Mouse (Mus musculus) hindbrain, embryonic 12.5 days (tissue): ENCODE measurements around the gene Ier2. TPM values are rescaled to one million over a fixed set of nuclear protein-coding genes. Genes with fewer than 3 reads are reported as not detected.

Source experiments
- ATAC-seq: fragments of 200-750 bp; cut with Nextera tagmentation; 2 replicates; pipeline ENCODE4 v1.8.0; 2017; ENCODE audit warnings: moderate TSS enrichment; ENCODE audit not compliant: low FRiP score
- H3K27ac ChIP-seq: fragments of 300-500 bp; sonication (generic); 2 replicates; pipeline ENCODE4 v1.5.1; 2016; ENCODE audit warnings: mild to moderate bottlenecking
- H3K27me3 ChIP-seq: fragments of 300-500 bp; sonication (generic); 2 replicates; pipeline ENCODE4 v1.6.1; 2016; ENCODE audit warnings: mild to moderate bottlenecking
- H3K36me3 ChIP-seq: fragments of 300-500 bp; sonication (generic); 2 replicates; pipeline ENCODE4 v1.6.1; 2016; ENCODE audit warnings: mild to moderate bottlenecking
- H3K4me1 ChIP-seq: fragments of 300-500 bp; sonication (generic); 2 replicates; pipeline ENCODE4 v1.6.1; 2016
- H3K4me2 ChIP-seq: fragments of 300-500 bp; sonication (generic); replicated peaks from 2 replicates; pipeline ENCODE4 v1.6.1; 2016; ENCODE audit warnings: mild to moderate bottlenecking
- H3K4me3 ChIP-seq: fragments of 300-500 bp; sonication (generic); 2 replicates; pipeline ENCODE4 v1.5.1; 2016; ENCODE audit warnings: mild to moderate bottlenecking
- H3K9ac ChIP-seq: fragments of 300-500 bp; sonication (generic); 2 replicates; pipeline ENCODE4 v1.6.1; 2016; ENCODE audit warnings: mild to moderate bottlenecking, moderate library complexity
- H3K9me3 ChIP-seq: fragments of 300-500 bp; sonication (generic); replicated peaks from 2 replicates; pipeline ENCODE4 v1.6.1; 2016; ENCODE audit warnings: mild to moderate bottlenecking
- WGBS: fragments of 180-500 bp; shearing (Covaris S2); methylation state at CpG from one replicate; pipeline ENCODE4 v1.1.7; 2016; 5-methylcytosine and 5-hydroxymethylcytosine counted together
- polyA plus RNA-seq: library from polyadenylated mRNA; unstranded; fragments of >200 nt; fragmentation: Nextera tagmentation; extraction: Ambion mirVana; gene quantifications from 2 replicates; pipeline ENCODE4 v1.2.1, GENCODE M21; 2016

Ier2 gene
- polyA plus RNA-seq, 1 experiment from 2014 or later: 62.5 TPM

DNA sequence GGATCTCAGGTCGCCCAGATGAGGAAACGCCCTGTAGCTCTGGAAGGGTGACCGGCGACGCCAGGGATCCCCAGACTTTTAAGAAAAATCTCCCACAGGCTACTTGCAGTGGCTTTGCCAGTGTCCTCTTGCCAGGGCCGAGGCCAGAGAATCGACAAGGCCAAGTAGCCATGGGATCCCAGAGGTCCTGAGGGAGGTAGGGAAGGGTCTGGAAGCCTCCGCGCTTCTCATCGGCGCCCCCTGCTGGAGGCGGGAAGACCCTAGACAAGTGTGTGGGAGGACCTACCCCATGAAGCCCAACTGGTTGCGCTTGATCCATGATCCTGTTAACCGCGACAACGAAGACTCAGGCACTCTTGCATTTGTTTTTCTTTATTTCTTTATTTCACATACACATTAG, 41.7 kb upstream of the Ier2 start:
- 0 out of 2 replicates have a peak, but pooled peaks have one; percentile 22 for ATAC-seq
- Histone ChIP-seq H3K36me3 (peaks cover 5% of the 10 kb centered on the region; the same call in 1 of the 2 replicates), H3K9ac (no peak overlapping the region), H3K4me3 (peak overlapping the region; percentile 11; the same call in 1 of the 2 replicates), H3K27me3 (peaks cover 86% of the 10 kb centered on the region), H3K4me1 (peaks cover 56% of the 10 kb centered on the region), H3K9me3 (no peaks in the 10 kb centered on the region), H3K4me2 (peak overlapping the region; percentile 31; the same call in 1 of the 2 replicates), H3K27ac (no peak overlapping the region)
- under 1% methylated on average over 16 of the region's 16 CpGs for WGBS

DNA sequence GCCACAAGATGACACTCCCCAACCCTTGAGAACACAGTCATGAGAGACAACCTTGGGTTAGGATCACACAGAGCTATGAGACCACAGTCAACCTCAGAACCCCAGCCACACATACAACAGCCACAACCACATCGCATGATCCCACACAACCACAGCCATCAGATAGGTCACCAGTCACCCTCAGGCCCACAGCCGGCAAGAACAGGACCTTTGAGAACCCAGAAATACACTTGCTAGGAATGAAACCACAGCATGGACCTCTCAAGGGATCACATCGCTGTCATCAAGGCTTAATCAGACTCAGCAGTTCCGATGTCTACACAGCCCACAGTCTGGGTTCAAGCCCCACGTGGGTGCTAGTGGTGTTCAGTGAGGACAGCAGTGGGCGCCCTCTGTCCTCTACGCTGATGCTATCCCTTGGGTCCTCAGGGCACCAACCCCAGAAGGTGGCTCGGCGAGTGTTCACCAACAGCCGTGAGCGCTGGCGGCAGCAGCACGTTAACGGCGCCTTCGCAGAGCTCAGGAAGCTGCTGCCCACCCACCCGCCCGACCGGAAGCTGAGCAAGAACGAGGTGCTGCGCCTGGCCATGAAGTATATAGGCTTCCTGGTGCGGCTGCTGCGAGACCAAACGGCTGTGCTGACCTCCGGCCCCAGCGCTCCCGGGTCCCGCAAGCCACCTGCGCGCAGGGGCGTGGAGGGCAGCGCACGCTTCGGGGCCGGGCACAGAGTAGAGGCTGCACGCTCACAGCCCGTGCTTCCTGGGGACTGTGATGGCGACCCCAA, 41.0 kb upstream of the Ier2 start:
- H3K27ac ChIP-seq: peak overlapping the region; percentile 35; the same call in 1 of the 2 replicates
- peak overlapping the region; percentile 31 for H3K4me2 ChIP-seq
- ATAC-seq: no peak
- no peaks in the 10 kb centered on the region for H3K9me3 ChIP-seq
- H3K36me3 ChIP-seq: peaks cover 11% of the 10 kb centered on the region
- no peak overlapping the region for H3K9ac ChIP-seq
- whole genome bisulfite sequencing: 9% methylated on average over 38 of the region's 38 CpGs
- H3K27me3 ChIP-seq: peaks cover 80% of the 10 kb centered on the region
- H3K4me1 ChIP-seq: peaks cover 49% of the 10 kb centered on the region
- H3K4me3 ChIP-seq: peak overlapping the region; percentile 11; the same call in 1 of the 2 replicates

- peak overlapping the region; percentile 8; the same call in 1 of the 2 replicates for H3K4me2 ChIP-seq
- H3K27ac ChIP-seq: no peak overlapping the region
- H3K9ac ChIP-seq: no peak overlapping the region; the same call in 1 of the 2 replicates
- H3K4me1 ChIP-seq: peaks cover 44% of the 10 kb centered on the region
- WGBS: 78% methylated on average over 6 of the region's 6 CpGs
- peaks cover 75% of the 10 kb centered on the region for H3K27me3 ChIP-seq
- ATAC-seq: no peak
- H3K9me3 ChIP-seq: no peaks in the 10 kb centered on the region
- H3K36me3 ChIP-seq: peaks cover 17% of the 10 kb centered on the region
- 0 out of 2 replicates have a peak overlapping the region, but pooled peaks have one; percentile 4 for H3K4me3 ChIP-seq
These were observed 40.4 kb upstream of the Ier2 start for GRCm38 (mm10) chr8:84702963-84703465.

DNA sequence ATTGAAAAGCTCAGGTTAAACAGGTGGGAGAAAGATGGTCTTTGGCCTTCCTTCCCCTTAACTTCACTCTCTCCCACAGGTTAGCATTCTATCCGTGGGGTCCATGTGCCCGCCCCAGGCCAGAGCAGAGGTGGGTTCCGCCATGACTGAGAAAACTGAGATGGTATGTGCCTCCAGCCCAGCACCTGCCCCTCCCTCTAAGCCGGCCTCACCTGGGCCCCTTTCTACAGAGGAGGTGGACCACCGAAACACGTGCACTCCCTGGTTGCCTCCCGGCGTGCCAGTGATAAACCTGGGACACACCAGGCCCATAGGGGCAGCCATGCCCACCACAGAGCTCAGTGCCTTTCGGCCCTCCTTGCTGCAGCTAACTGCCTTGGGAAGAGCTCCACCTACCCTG, 39.9 kb upstream of the Ier2 start:
- Histone ChIP-seq H3K4me2 (peak overlapping the region; percentile 8; the same call in 1 of the 2 replicates), H3K4me3 (0 out of 2 replicates have a peak overlapping the region, but pooled peaks have one; percentile 4), H3K4me1 (peaks cover 40% of the 10 kb centered on the region), H3K36me3 (peaks cover 22% of the 10 kb centered on the region), H3K9me3 (no peaks in the 10 kb centered on the region), H3K27me3 (peaks cover 70% of the 10 kb centered on the region), H3K27ac (no peak overlapping the region), H3K9ac (no peak overlapping the region; the same call in 1 of the 2 replicates)
- WGBS: 78% methylated on average over 9 of the region's 9 CpGs
- ATAC-seq: no peak

- 12% methylated on average over 34 of the region's 34 CpGs for WGBS
- Histone ChIP-seq H3K4me3 (peak within 1 kb of the TSS; percentile 4), H3K27ac (0 out of 2 replicates have a peak within 1 kb of the TSS, but pooled peaks have one; percentile 30), H3K9me3 (no peaks in the 10 kb centered on the region), H3K4me1 (peaks cover 28% of the 10 kb centered on the region), H3K9ac (peak within 1 kb of the TSS; percentile 29; the same call in 1 of the 2 replicates), H3K27me3 (peaks cover 58% of the 10 kb centered on the region), H3K4me2 (peak within 1 kb of the TSS; percentile 22; the same call in 1 of the 2 replicates), H3K36me3 (peaks cover 34% of the 10 kb centered on the region)
- ATAC-seq: no peak
These were observed 38.6 kb upstream of the Ier2 start, which contains the start of gene Lyl1 for GRCm38 (mm10) chr8:84700941-84701911. Gene Lyl1 (plus strand): TSS chr8:84701457.

DNA sequence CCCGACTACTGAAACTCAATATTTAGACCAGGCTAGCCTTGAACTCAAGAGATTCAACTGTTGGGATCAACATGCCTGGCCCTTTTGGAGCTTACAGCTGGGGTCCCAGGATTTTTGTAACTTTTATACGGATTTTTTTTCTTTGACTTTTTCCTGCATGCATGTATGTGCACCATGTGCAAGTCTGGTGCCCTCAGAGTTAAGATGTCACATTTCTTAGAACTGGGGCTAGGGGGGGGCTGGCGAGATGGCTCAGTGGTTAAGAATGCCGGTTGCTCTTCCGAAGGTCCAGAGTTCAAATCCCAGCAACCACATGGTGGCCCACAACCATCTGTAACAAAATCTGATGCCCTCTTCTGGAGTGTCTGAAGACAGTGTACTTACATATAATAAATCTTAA, 37.9 kb upstream of the Ier2 start:
- ATAC-seq: no peak
- H3K4me2 ChIP-seq: no peak overlapping the region
- H3K9ac ChIP-seq: no peak overlapping the region
- H3K36me3 ChIP-seq: peaks cover 37% of the 10 kb centered on the region
- peaks cover 56% of the 10 kb centered on the region for H3K27me3 ChIP-seq
- H3K9me3 ChIP-seq: no peaks in the 10 kb centered on the region
- H3K27ac ChIP-seq: no peak overlapping the region
- 84% methylated on average over 5 of the region's 5 CpGs for whole genome bisulfite sequencing
- peaks cover 25% of the 10 kb centered on the region for H3K4me1 ChIP-seq
- H3K4me3 ChIP-seq: no peak overlapping the region

- Histone ChIP-seq H3K4me1 (peaks cover 19% of the 10 kb centered on the region; the same call in 1 of the 2 replicates), H3K36me3 (peaks cover 44% of the 10 kb centered on the region), H3K4me2 (no peak overlapping the region), H3K9me3 (no peaks in the 10 kb centered on the region), H3K4me3 (no peak overlapping the region), H3K27ac (0 out of 2 replicates have a peak overlapping the region, but pooled peaks have one; percentile 2), H3K27me3 (peaks cover 49% of the 10 kb centered on the region), H3K9ac (no peak overlapping the region)
- ATAC-seq: no peak
- WGBS: 55% methylated on average over 7 of the region's 7 CpGs
These were observed 37.2 kb upstream of the Ier2 start for GRCm38 (mm10) chr8:84699861-84700322.

- no peaks in the 10 kb centered on the region for H3K9me3 ChIP-seq
- WGBS: 91% methylated on average over 9 of the region's 9 CpGs
- no peak overlapping the region for H3K4me3 ChIP-seq
- H3K27me3 ChIP-seq: peaks cover 40% of the 10 kb centered on the region
- ATAC-seq: no peak
- H3K36me3 ChIP-seq: peaks cover 47% of the 10 kb centered on the region
- no peak overlapping the region for H3K9ac ChIP-seq
- H3K4me2 ChIP-seq: no peak overlapping the region
- H3K27ac ChIP-seq: no peak overlapping the region; the same call in 1 of the 2 replicates
- peaks cover 14% of the 10 kb centered on the region; the same call in 1 of the 2 replicates for H3K4me1 ChIP-seq
These were observed 36.3 kb upstream of the Ier2 start for GRCm38 (mm10) chr8:84698929-84699401.

GRCm38 (mm10) chr8:84698288-84698687, 35.6 kb upstream of the Ier2 start:
- H3K9me3 ChIP-seq: no peaks in the 10 kb centered on the region
- H3K27me3 ChIP-seq: peaks cover 33% of the 10 kb centered on the region
- H3K4me3 ChIP-seq: no peak overlapping the region
- 0 out of 2 replicates have a peak, but pooled peaks cover 10% of the 10 kb centered on the region for H3K4me1 ChIP-seq
- 88% methylated on average over 5 of the region's 5 CpGs for WGBS
- H3K36me3 ChIP-seq: peaks cover 53% of the 10 kb centered on the region
- no peak overlapping the region for H3K27ac ChIP-seq
- H3K9ac ChIP-seq: no peak overlapping the region
- ATAC-seq: no peak
- no peak overlapping the region for H3K4me2 ChIP-seq

DNA sequence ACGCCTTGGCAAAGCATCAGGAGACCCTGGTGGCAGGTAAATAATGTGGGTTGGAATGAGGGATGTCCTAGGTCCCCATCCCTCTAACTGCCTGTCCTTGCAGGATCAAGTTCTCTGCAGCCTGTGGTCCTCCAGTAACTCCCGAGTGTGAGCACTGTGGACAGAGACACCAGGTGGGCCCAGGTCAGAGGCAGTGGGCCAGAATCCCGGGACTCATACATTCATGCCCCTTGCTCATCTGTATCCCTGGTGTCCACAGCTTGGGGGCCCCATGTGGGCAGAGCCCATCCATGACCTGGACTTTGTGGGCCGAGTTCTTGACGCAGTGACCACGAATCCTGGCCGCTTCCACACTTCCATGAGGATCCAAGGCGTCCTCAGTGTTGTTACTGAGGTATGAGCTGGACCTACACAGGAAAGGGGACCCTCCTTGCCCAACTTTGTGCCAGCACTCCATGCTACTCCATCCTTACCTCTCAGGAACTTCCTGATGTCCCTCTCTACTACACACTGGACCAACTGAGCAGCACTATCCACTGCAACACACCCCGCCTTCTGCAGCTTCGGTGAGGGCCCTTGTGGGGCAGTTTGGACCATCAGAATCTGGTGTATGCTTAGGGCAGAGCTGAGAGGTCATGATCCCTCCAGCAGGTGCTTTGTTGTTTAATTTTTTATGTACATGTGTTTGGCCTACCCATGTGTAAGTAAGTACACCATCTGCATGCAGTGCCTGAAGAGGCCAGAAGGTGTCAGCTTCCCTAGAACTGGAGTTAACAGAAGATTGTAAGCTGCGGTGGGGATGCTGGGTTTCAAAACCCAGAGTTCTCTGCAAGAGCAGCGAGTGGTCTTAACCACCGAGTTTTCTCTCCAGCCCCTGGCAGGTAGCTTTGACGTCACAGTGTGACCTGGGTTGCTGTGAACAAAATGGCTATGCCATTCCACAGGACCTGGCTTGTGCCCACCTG, 34.8 kb upstream of the Ier2 start:
- no peaks in the 10 kb centered on the region for H3K9me3 ChIP-seq
- H3K9ac ChIP-seq: no peak overlapping the region
- ATAC-seq: no peak
- H3K4me1 ChIP-seq: 0 out of 2 replicates have a peak, but pooled peaks cover 10% of the 10 kb centered on the region
- H3K4me3 ChIP-seq: no peak overlapping the region
- 90% methylated on average over 14 of the region's 14 CpGs for WGBS
- peaks cover 60% of the 10 kb centered on the region for H3K36me3 ChIP-seq
- no peak overlapping the region for H3K4me2 ChIP-seq
- H3K27ac ChIP-seq: no peak overlapping the region
- H3K27me3 ChIP-seq: peaks cover 25% of the 10 kb centered on the region
